Mouse (Mus musculus) bone marrow macrophage, adult 2 months (primary cell): ENCODE results near the gene Col8a2.
A peak's percentile ranks its signal among the peaks of the same experiment; 100 is the strongest.

Experiments
- CTCF ChIP-seq: IDR thresholded peaks from 2 replicates; pipeline ENCODE4 v1.5.1; 2012; ENCODE audit warnings: low read depth, mild to moderate bottlenecking, low read length, moderate library complexity
- POLR2A ChIP-seq: IDR thresholded peaks from 2 replicates; pipeline ENCODE4 v1.6.1; 2012; ENCODE audit warnings: mild to moderate bottlenecking, low read depth, low read length, borderline replicate concordance

GRCm38 (mm10) chr4:126277906-126278564 is 8.6 kb upstream of the Col8a2 start:
- TF ChIP-seq CTCF (peak; percentile 93), POLR2A (no peak)
